Mouse (Mus musculus) common myeloid progenitor, adult 5-6 weeks (primary cell): ENCODE measurements around the gene Syt10. TPM values are rescaled to one million over a fixed set of nuclear protein-coding genes. Genes with fewer than 3 reads are reported as not detected.
"Not testable (repeated sequence)": the region's sequence is repeated elsewhere in the genome, so short reads cannot be mapped to it uniquely, and the experiment has no call there.

Source experiments
- ATAC-seq: replicated peaks from 2 replicates; pipeline ENCODE4 v1.8.0; 2016; ENCODE audit warnings: low read depth, mild to moderate bottlenecking, moderate TSS enrichment, inconsistent platforms; ENCODE audit not compliant: poor library complexity, severe bottlenecking
- total RNA-seq: library from RNA; stranded (forward); fragments of 200-1000, 187-1606 nt; gene quantifications from 2 replicates; pipeline ENCODE4 v1.2.3, GENCODE M21; 2017

The Syt10 gene
- not detected in 2 replicates for total RNA-seq

- ATAC-seq: 0 out of 2 replicates have a peak, but pooled peaks have one; percentile 8
Measured at GRCm38 (mm10) chr15:89841364-89842017, at the start of gene Syt10. Gene Syt10 (minus strand): TSS chr15:89841860.

DNA sequence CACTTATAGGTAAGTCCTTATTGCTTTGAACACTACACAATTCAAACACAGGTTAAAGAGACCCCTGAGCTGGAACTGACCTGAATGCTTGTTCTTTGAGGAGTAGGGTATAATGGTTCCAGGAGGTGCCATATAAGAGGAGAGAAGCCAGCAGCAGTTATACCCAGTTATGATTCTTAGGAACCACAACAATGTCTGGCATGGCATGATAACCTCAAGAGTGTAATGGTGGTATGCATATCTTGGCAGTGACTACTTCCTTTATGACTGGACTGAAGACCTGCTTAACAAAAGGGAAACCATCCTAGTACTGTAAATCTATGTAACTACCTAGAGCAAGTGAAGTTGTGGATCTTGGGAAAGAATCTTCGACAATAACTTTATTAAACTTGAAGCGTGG, 42.1 kb upstream of the Syt10 start:
- no peak for ATAC-seq

DNA sequence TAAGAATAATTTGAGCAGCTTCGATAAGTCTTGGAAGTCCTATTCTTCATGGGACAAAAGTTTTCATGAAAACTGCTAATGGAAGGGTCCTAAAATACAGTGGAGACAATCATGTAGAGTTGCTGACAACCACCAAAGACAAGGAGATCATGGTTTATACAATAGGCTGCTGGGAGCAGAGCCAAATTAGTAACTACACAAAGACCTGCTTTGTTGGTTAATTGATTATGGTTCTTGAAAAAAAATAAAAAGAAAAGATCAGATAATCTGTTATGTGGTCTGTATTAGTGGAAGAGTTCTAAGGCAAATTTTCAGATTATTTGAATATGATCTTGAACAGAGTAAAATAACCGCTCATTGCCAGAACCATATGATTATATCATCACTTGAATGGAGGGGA, 37.3 kb upstream of the Syt10 start:
- ATAC-seq: no peak

GRCm38 (mm10) chr15:89816098-89816497, 25.6 kb downstream of the Syt10 start:
- no peak for ATAC-seq

DNA sequence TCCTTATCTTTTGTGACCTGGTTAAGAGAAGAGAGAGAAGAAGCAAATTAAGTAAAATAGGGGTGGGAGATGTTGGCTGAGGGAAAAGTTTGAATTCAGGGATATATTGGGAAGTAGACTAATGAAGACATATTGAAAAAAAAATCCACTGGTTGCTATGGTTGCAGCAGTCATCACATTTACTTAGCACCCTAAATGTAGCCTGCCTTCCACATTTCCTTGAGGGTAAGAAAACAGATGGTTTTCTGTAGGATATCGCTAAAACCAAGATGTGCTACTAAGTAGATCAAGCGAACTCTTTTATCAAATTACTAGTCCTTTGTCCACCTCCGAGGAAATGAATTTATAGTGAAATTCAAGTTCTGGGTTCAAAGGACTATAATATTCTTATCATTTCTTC, 37.2 kb downstream of the Syt10 start:
- no peak for ATAC-seq

DNA sequence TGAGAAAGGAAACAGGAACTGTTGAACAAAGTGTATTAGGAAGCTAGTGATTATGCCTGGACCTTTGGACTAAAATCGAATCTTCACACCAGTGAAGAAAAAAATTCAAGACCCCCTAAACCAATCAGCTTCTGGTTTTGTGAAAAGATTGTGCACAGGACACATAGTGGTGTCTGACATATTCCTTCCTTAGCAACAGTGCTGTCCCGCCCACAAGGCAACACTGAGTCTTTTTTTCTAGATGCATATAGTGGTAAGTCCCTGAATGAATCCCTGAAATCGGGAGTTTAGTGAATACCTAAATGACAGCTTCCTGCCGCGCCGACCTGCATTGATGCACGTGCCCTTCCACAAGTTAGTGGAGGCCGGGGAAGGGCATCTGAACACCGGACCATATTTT, 61.7 kb downstream of the Syt10 start:
- ATAC-seq: no peak

DNA sequence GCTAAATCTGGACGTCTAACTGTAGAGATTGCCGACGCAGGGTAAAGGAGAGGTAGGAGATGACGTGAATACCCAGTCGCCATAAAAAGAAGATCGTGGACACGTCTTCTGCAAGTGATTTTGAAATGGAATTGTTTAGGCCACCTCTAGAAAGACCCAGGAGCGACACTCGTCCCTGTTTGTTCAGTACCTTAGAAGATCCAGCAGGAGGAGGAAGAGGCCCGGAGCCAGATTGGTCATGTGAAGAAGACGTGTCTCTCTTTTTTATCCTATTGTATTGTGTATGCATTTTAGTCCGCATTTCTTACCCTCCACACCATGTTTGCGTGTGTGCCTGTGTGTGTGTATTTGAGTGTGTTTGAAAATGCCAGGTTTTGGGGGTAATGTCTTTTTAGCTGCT, 75.6 kb downstream of the Syt10 start:
- ATAC-seq: not testable (repeated sequence)

DNA sequence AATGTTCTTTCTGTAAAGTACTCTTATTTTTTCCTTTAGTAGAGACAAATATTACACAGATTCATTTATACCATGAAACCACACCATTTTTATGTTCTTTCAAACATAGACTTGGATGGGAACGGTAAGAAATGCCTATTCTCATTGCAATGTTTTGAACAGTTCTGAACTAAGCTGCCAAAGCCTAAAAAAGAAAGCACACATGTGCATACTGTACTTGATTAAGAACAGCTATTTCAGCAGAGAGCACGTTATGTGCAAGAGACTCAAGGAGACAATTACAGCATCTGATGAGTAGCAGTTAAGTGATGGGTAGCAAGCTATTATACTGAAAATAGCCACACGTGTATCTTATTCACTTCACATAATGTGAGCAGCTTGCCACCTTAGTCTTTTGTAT, 108.0 kb downstream of the Syt10 start:
- ATAC-seq: no peak

Other genes with a start within 250 kb of the Syt10 start
- gene Rabl2, start 249.9 kb downstream of the Syt10 start, total RNA-seq: 11.1 and 12.6 TPM in 2 replicates